Mouse (Mus musculus): Measurements from ENCODE around the gene Kcnd3.

Kcnd3 gene

GRCm38 (mm10) chr3:105521178-105521631 lies 69.1 kb downstream of the Kcnd3 start:
- no peak for DNase-seq (ENCODE audit: low spot score in 2 of 2)

GRCm38 (mm10) chr3:105521639-105522038 lies 69.5 kb downstream of the Kcnd3 start:
- DNase-seq (ENCODE audit: low spot score in 2 of 2), result no peak

- no peak for DNase-seq (ENCODE audit: low spot score in 2 of 2)
Observed at GRCm38 (mm10) chr3:105528860-105529259, 76.7 kb downstream of the Kcnd3 start.

- no peak for DNase-seq (ENCODE audit: low spot score in 2 of 2)
Observed at GRCm38 (mm10) chr3:105529700-105530099, 77.6 kb downstream of the Kcnd3 start.

- no peak for DNase-seq (ENCODE audit: low spot score in 2 of 2)
Observed at GRCm38 (mm10) chr3:105530363-105531130, 78.4 kb downstream of the Kcnd3 start.

- DNase-seq (ENCODE audit: low spot score in 2 of 2), result no peak
Observed at GRCm38 (mm10) chr3:105538406-105538805, 86.3 kb downstream of the Kcnd3 start.

GRCm38 (mm10) chr3:105538819-105539607 lies 86.9 kb downstream of the Kcnd3 start:
- no peak for DNase-seq (ENCODE audit: low spot score in 2 of 2)

- DNase-seq (ENCODE audit: low spot score in 2 of 2), result no peak
Observed at GRCm38 (mm10) chr3:105542741-105543140, 90.6 kb downstream of the Kcnd3 start.

GRCm38 (mm10) chr3:105544106-105544505 lies 92.0 kb downstream of the Kcnd3 start:
- DNase-seq (ENCODE audit: low spot score in 2 of 2), result no peak

GRCm38 (mm10) chr3:105546611-105547071 lies 94.5 kb downstream of the Kcnd3 start:
- no peak for DNase-seq (ENCODE audit: low spot score in 2 of 2)

- DNase-seq (ENCODE audit: low spot score in 2 of 2), result no peak
Observed at GRCm38 (mm10) chr3:105548074-105548771, 96.1 kb downstream of the Kcnd3 start.

- no peak for DNase-seq (ENCODE audit: low spot score in 2 of 2)
Observed at GRCm38 (mm10) chr3:105559456-105559855, 107.3 kb downstream of the Kcnd3 start.

GRCm38 (mm10) chr3:105566973-105567372 lies 114.8 kb downstream of the Kcnd3 start:
- no peak for DNase-seq (ENCODE audit: low spot score in 2 of 2)

- no peak for DNase-seq (ENCODE audit: low spot score in 2 of 2)
Observed at GRCm38 (mm10) chr3:105567472-105567871, 115.3 kb downstream of the Kcnd3 start.

GRCm38 (mm10) chr3:105568403-105568802 lies 116.3 kb downstream of the Kcnd3 start:
- DNase-seq (ENCODE audit: low spot score in 2 of 2), result no peak

- DNase-seq (ENCODE audit: low spot score in 2 of 2), result no peak
Observed at GRCm38 (mm10) chr3:105568851-105569250, 116.7 kb downstream of the Kcnd3 start.

GRCm38 (mm10) chr3:105569310-105569752 lies 117.2 kb downstream of the Kcnd3 start:
- DNase-seq (ENCODE audit: low spot score in 2 of 2), result no peak

GRCm38 (mm10) chr3:105569950-105570349 lies 117.8 kb downstream of the Kcnd3 start:
- no peak for DNase-seq (ENCODE audit: low spot score in 2 of 2)

- DNase-seq (ENCODE audit: low spot score in 2 of 2), result no peak
Observed at GRCm38 (mm10) chr3:105570818-105571217, 118.7 kb downstream of the Kcnd3 start.

- DNase-seq (ENCODE audit: low spot score in 2 of 2), result no peak
Observed at GRCm38 (mm10) chr3:105571944-105572343, 119.8 kb downstream of the Kcnd3 start.

GRCm38 (mm10) chr3:105573156-105573555 lies 121.0 kb downstream of the Kcnd3 start:
- no peak for DNase-seq (ENCODE audit: low spot score in 2 of 2)

GRCm38 (mm10) chr3:105578320-105578719 lies 126.2 kb downstream of the Kcnd3 start:
- no peak for DNase-seq (ENCODE audit: low spot score in 2 of 2)

Data from spleen, postnatal 36 days (tissue).